Mouse (Mus musculus) c-Kit-positive CD71-negative TER-119-negative erythroid progenitor cells, embryonic 14.5 days (primary cell): ENCODE results near the gene Sis.

Source experiments
- DNase-seq: peaks from one replicate; pipeline ENCODE4 v3.0.0-alpha.2; 2013; ENCODE audit warnings: low read depth

Sis gene

GRCm38 (mm10) chr3:72967675-72968074 is at the start of gene Sis:
Gene Sis (minus strand): TSS chr3:72967863.
- no peak for DNase-seq

GRCm38 (mm10) chr3:73006045-73006444 is 38.4 kb upstream of the Sis start:
- DNase-seq = no peak

GRCm38 (mm10) chr3:73002933-73003696 is 35.5 kb upstream of the Sis start:
- DNase-seq = no peak

- DNase-seq = no peak
These were observed 29.9 kb upstream of the Sis start for GRCm38 (mm10) chr3:72997517-72997916.

- DNase-seq = no peak
These were observed 23.3 kb upstream of the Sis start for GRCm38 (mm10) chr3:72990992-72991391.

GRCm38 (mm10) chr3:72976602-72977001 is 8.9 kb upstream of the Sis start:
- no peak for DNase-seq

- DNase-seq = no peak
These were observed 48.6 kb downstream of the Sis start for GRCm38 (mm10) chr3:72918919-72919526.

- DNase-seq = no peak
These were observed 85.2 kb downstream of the Sis start for GRCm38 (mm10) chr3:72882501-72882900.

- DNase-seq = no peak
These were observed 99.5 kb downstream of the Sis start for GRCm38 (mm10) chr3:72868141-72868540.

GRCm38 (mm10) chr3:72858738-72859137 is 108.9 kb downstream of the Sis start:
- no peak for DNase-seq

GRCm38 (mm10) chr3:72855405-72855804 is 112.3 kb downstream of the Sis start:
- no peak for DNase-seq

GRCm38 (mm10) chr3:72840641-72841040 is 127.0 kb downstream of the Sis start:
- DNase-seq = no peak
